Mouse (Mus musculus) layer of hippocampus, postnatal 14 days (tissue): ENCODE measurements around the gene Sash3. TPM values are rescaled to one million over a fixed set of nuclear protein-coding genes. Genes with fewer than 3 reads are reported as not detected.

Experiments
- DNase-seq, 2 experiments: peaks; one replicate each; pipeline ENCODE4 v3.0.0; 2021 to 2022; ENCODE audit warnings: low spot score in 2 of 2, mixed read lengths in 1 of 2
- long read RNA-seq, 2 experiments: library from polyadenylated mRNA; stranded (forward); transcript quantifications; one replicate each; pipeline ENCODE4 v2.0.0; 2021
- total RNA-seq, 2 experiments: library from RNA; stranded (reverse); gene quantifications; 2 replicates each; pipeline ENCODE4 v1.2.3; 2021

Sash3 gene
- 1 to 10 TPM; 1.0 to 1.9 TPM for total RNA-seq
- long read RNA-seq, experiment 1, partial matches to known transcripts = 1 of 3 reads
- long read RNA-seq, experiment 1, other reads (novel, unspliced or antisense) = 1 of 3 reads
- long read RNA-seq, experiment 2, partial matches to known transcripts = 1 of 1 reads
- long read RNA-seq, experiment 2, other reads (novel, unspliced or antisense) = 0 of 1 reads

- no peak for DNase-seq
Measured at GRCm38 (mm10) chrX:48146262-48146661, at the start of gene Sash3. Gene Sash3, plus strand, starts transcription at chrX:48146436.

GRCm38 (mm10) chrX:48096580-48096979 is 49.7 kb upstream of the Sash3 start:
- DNase-seq = no peak

GRCm38 (mm10) chrX:48098470-48099129 is 47.6 kb upstream of the Sash3 start:
- DNase-seq = no peak

GRCm38 (mm10) chrX:48099871-48100270 is 46.4 kb upstream of the Sash3 start:
- DNase-seq = no peak

GRCm38 (mm10) chrX:48103256-48103655 is 43.0 kb upstream of the Sash3 start:
- DNase-seq = no peak

GRCm38 (mm10) chrX:48104736-48105441 is 41.3 kb upstream of the Sash3 start:
- DNase-seq = peak in 1 of 2 experiments; percentile 16

- no peak for DNase-seq
Measured at GRCm38 (mm10) chrX:48106226-48106625, 40.0 kb upstream of the Sash3 start.

- no peak for DNase-seq
Measured at GRCm38 (mm10) chrX:48108394-48109315, 37.6 kb upstream of the Sash3 start, which contains the start of gene Xpnpep2. Gene Xpnpep2, plus strand, starts transcription at chrX:48108725.

GRCm38 (mm10) chrX:48109316-48109655 is 37.0 kb upstream of the Sash3 start:
- DNase-seq = no peak

GRCm38 (mm10) chrX:48119294-48119693 is 26.9 kb upstream of the Sash3 start:
- DNase-seq = no peak

GRCm38 (mm10) chrX:48124132-48125071 is 21.8 kb upstream of the Sash3 start:
- peak; percentile 38 to 49 for DNase-seq

GRCm38 (mm10) chrX:48126903-48127476 is 19.2 kb upstream of the Sash3 start:
- no peak for DNase-seq

GRCm38 (mm10) chrX:48127502-48128218 is 18.6 kb upstream of the Sash3 start:
- no peak for DNase-seq

- DNase-seq = no peak
Measured at GRCm38 (mm10) chrX:48129167-48129566, 17.1 kb upstream of the Sash3 start.

- DNase-seq = no peak
Measured at GRCm38 (mm10) chrX:48136935-48137334, 9.3 kb upstream of the Sash3 start.

- no peak for DNase-seq
Measured at GRCm38 (mm10) chrX:48138011-48138410, 8.2 kb upstream of the Sash3 start.

- no peak for DNase-seq
Measured at GRCm38 (mm10) chrX:48138539-48139275, 7.5 kb upstream of the Sash3 start.
